Mouse (Mus musculus): ENCODE measurements around the gene Usp7. TPM values are rescaled to one million over a fixed set of nuclear protein-coding genes. Genes with fewer than 3 reads are reported as not detected.

Gene Usp7
- total and polyA plus RNA-seq, 3 experiments: 25.9 to 362 (median 150) TPM

DNA sequence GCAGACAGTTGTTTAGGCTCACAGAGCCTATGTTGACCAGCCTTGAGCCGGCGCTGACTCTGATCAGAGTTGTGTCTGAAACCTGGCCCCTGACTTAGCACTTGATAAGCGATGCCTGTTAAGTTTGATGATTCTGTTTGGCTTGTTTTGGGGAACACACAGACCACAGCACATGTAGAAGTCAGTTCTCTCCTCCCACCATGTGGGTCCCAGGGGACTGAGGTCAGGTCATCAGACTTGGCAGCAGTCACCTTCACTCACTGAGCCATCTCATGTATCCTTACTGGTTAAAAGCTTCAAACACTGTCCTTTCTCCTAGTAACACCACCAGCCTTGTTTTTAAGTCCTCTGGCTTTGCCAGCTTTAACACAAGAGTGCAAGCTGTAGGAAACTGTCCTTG is 142.1 kb downstream of the Usp7 start:
- Histone ChIP-seq H3K4me1 (ENCODE audit: insufficient read depth, low read depth, low read length) (peaks cover 7% of the 10 kb centered on the region), H3K27me3 (ENCODE audit: insufficient read depth, low read length) (no peaks in the 10 kb centered on the region), H3K36me3 (replicated peaks) (peaks cover 100% of the 10 kb centered on the region), H3K4me3 (ENCODE audit: low read depth, low read length) (no peak overlapping the region), H3K9me3 (replicated peaks) (no peaks in the 10 kb centered on the region)
- DNase-seq (ENCODE audit: low spot score): no peak
- ATAC-seq (ENCODE audit: extremely low read depth, insufficient number of reproducible peaks, low FRiP score, poor library complexity, severe bottlenecking): no peak
- TF ChIP-seq GATA1 (IDR thresholded peaks at IDR 0.05; ENCODE audit: borderline replicate concordance, low read length) (no peak), POLR2AphosphoS5 (IDR thresholded peaks at IDR 0.05; ENCODE audit: insufficient replicate concordance, low read depth, low read length) (no peak), GATA2 (IDR thresholded peaks at IDR 0.05; ENCODE audit: borderline replicate concordance, low read depth, low read length) (no peak), CTCF (IDR thresholded peaks at IDR 0.05; ENCODE audit: low read depth, low read length) (no peak), TAL1 (conservative IDR thresholded peaks at IDR 0.05; ENCODE audit: low read depth, low read length) (no peak)

DNA sequence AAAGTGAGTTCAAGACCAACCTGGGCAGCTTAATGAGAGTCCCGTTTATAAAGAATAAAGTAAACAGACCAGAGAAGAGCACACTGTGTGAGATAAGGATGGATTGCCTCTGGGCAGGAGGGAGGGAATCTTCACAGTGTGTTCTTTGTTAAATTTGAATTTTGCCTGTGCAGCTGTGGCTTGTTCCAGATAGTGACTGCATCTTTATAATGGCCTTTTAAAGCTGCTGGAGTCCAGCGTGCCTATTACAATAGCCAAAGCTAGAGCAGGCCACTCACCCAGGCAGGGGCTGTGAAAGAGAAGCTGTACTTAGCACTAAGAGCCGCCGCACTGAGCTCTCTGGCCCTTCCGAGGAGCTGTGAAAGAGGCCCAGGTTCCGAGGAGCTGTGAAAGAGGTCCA is 146.6 kb downstream of the Usp7 start:
- DNase-seq (ENCODE audit: low spot score) (no peak), ATAC-seq (ENCODE audit: extremely low read depth, insufficient number of reproducible peaks, low FRiP score, poor library complexity, severe bottlenecking) (no peak)
- Histone ChIP-seq H3K4me3 (ENCODE audit: low read depth, low read length) (no peak overlapping the region), H3K4me1 (ENCODE audit: insufficient read depth, low read depth, low read length) (peaks cover 5% of the 10 kb centered on the region; the same call in 1 of the 2 replicates), H3K9me3 (replicated peaks) (no peaks in the 10 kb centered on the region), H3K36me3 (replicated peaks) (peaks cover 100% of the 10 kb centered on the region), H3K27me3 (ENCODE audit: insufficient read depth, low read length) (no peaks in the 10 kb centered on the region)
- TF ChIP-seq GATA2 (IDR thresholded peaks at IDR 0.05; ENCODE audit: borderline replicate concordance, low read depth, low read length): no peak
- TF ChIP-seq POLR2AphosphoS5 (IDR thresholded peaks at IDR 0.05; ENCODE audit: insufficient replicate concordance, low read depth, low read length): no peak
- no peak for TF ChIP-seq GATA1 (IDR thresholded peaks at IDR 0.05; ENCODE audit: borderline replicate concordance, low read length)
- no peak for TF ChIP-seq CTCF (IDR thresholded peaks at IDR 0.05; ENCODE audit: low read depth, low read length)
- TF ChIP-seq TAL1 (conservative IDR thresholded peaks at IDR 0.05; ENCODE audit: low read depth, low read length): no peak

- Histone ChIP-seq H3K27me3 (ENCODE audit: insufficient read depth, low read length) (no peaks in the 10 kb centered on the region), H3K4me1 (ENCODE audit: insufficient read depth, low read depth, low read length) (peaks cover 21% of the 10 kb centered on the region), H3K36me3 (replicated peaks) (peaks cover 97% of the 10 kb centered on the region), H3K9me3 (replicated peaks) (no peaks in the 10 kb centered on the region), H3K4me3 (ENCODE audit: low read depth, low read length) (no peak overlapping the region)
- TF ChIP-seq CTCF (IDR thresholded peaks at IDR 0.05; ENCODE audit: low read depth, low read length) (peak; percentile 91), GATA1 (IDR thresholded peaks at IDR 0.05; ENCODE audit: borderline replicate concordance, low read length) (no peak)
- peak; percentile 73; the same call in 1 of the 2 replicates for ATAC-seq (ENCODE audit: extremely low read depth, insufficient number of reproducible peaks, low FRiP score, poor library complexity, severe bottlenecking)
- peak; percentile 41 for DNase-seq (ENCODE audit: low spot score)
Measured at GRCm38 (mm10) chr16:8643855-8644254, 148.3 kb downstream of the Usp7 start.

Other genes starting within 250 kb of the Usp7 start
- gene Pmm2, start 154.6 kb downstream of the Usp7 start, total RNA-seq (2014; fragmentation: Nextera tagmentation): 57.3 and 74.3 TPM in 2 replicates
- gene Pmm2, start 154.6 kb downstream of the Usp7 start, total RNA-seq (2017): 122 and 127 TPM in 2 replicates
- gene Pmm2, start 154.6 kb downstream of the Usp7 start, polyA plus RNA-seq (2012): 12.1 and 28.2 TPM in 2 replicates
- gene Tmem186, start 154.6 kb downstream of the Usp7 start, total RNA-seq (2014; fragmentation: Nextera tagmentation): 13.6 and 21.2 TPM in 2 replicates
- gene Tmem186, start 154.6 kb downstream of the Usp7 start, total RNA-seq (2017): 28.9 and 31.0 TPM in 2 replicates
- gene Tmem186, start 154.6 kb downstream of the Usp7 start, polyA plus RNA-seq (2012): 9.7 and 11.4 TPM in 2 replicates
- gene Carhsp1, start 120.2 kb downstream of the Usp7 start, total RNA-seq (2014; fragmentation: Nextera tagmentation): 16.4 and 28.4 TPM in 2 replicates
- 30.3 and 30.8 TPM in 2 replicates for gene Carhsp1, start 120.2 kb downstream of the Usp7 start, total RNA-seq (2017)
- gene Carhsp1, start 120.2 kb downstream of the Usp7 start, polyA plus RNA-seq (2012): 14.5 and 15.7 TPM in 2 replicates
- not detected in 2 replicates for gene Gm5767, start 111.5 kb downstream of the Usp7 start, total RNA-seq (2014; fragmentation: Nextera tagmentation)
- gene Gm5767, start 111.5 kb downstream of the Usp7 start, total RNA-seq (2017): not detected in 2 replicates
- not detected in 2 replicates for gene Gm5767, start 111.5 kb downstream of the Usp7 start, polyA plus RNA-seq (2012)
- gene 1810013L24Rik, start 37.8 kb upstream of the Usp7 start, total RNA-seq (2014; fragmentation: Nextera tagmentation): 91.4 and 92.2 TPM in 2 replicates
- 48.9 and 58.1 TPM in 2 replicates for gene 1810013L24Rik, start 37.8 kb upstream of the Usp7 start, total RNA-seq (2017)
- gene 1810013L24Rik, start 37.8 kb upstream of the Usp7 start, polyA plus RNA-seq (2012): 17.7 and 22.0 TPM in 2 replicates

All from G1E (cell line).